ENCODE assay signal across 8 mouse cellular contexts in the genomic region with DNA sequence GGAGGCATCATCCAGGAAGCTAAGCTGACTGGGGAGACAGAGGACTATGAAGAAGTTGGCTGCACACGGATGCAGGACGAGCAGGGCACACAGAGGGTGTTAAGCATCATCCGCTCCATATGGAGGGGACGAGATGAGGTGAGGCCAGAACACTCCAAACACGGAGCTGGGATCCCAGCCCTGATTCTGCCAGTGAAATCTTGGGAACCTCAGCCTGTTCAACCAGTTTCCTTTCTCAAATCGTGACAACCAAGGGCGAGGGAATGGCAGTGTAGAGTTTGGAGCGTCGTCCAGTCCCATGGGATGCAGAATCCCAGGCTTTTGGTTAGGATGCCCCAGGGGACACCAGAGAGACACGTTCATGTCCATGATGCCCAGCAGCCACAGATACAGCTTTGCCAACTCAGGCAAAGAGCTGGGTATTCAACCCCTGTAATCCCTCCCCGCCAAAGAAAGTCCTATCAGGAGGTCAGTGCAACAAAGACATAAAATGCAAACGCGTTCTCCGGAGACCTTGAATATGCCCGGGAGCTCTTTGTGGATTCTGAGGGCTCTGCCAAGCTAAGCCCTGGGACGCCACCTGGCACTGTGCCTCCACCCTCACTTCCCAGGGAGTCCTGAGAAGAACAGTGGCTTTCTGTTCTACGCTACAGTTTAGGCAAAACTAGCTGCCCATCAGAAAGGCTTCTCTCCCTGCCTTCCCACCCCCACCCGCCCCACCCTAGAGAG.
A peak's percentile ranks its signal among the peaks of the same experiment; 100 is the strongest.
DNase-seq lines count a peak whose midpoint lies in the region; ATAC-seq and TF ChIP-seq lines count a peak whose summit lies in the region.

No protein-coding gene starts in this region.

- H3K9ac ChIP-seq in forebrain, embryonic 13.5 days: peak overlapping the region; percentile 48; the same call in 1 of the 2 replicates
- H3K9ac ChIP-seq in intestine, embryonic 16.5 days (ENCODE audit: low read depth, low read length): no peak overlapping the region

- peak overlapping the region; percentile 78 for H3K27ac ChIP-seq in left cerebral cortex, adult 2 months
- H3K27ac ChIP-seq in forebrain, embryonic 13.5 days: peak overlapping the region; percentile 95
- peak overlapping the region; percentile 89 for H3K27ac ChIP-seq in layer of hippocampus, adult 2 months
- no peak overlapping the region for H3K27ac ChIP-seq in intestine, embryonic 16.5 days (ENCODE audit: low read length)

- peak in 1 of 2 experiments; percentile 66 for DNase-seq in left cerebral cortex, adult 2 months (ENCODE audit: extremely low spot score in 1 of 2, low spot score in 2 of 2)
- no peak for DNase-seq in left cerebral cortex, adult 11 months (ENCODE audit: low spot score)
- peak; percentile 32 to 50 for DNase-seq in adrenal gland, postnatal 4 days (ENCODE audit: low spot score in 2 of 2)
- DNase-seq in layer of hippocampus, adult 2 months (ENCODE audit: low spot score in 2 of 2): peak; percentile 72 to 83
- DNase-seq in right cerebral cortex, postnatal 14 days: peak; percentile 74
- DNase-seq in thymus, adult 18-20 months: no peak

- H3K36me3 ChIP-seq in forebrain, embryonic 13.5 days (ENCODE audit: poor library complexity, severe bottlenecking): peaks cover 19% of the 10 kb centered on the region
- no peaks in the 10 kb centered on the region for H3K36me3 ChIP-seq in intestine, embryonic 16.5 days (ENCODE audit: control insufficient read depth, insufficient read depth, low read length)

- ATAC-seq in forebrain, embryonic 13.5 days: peak; percentile 64
- no peak for ATAC-seq in intestine, embryonic 16.5 days

- H3K4me2 ChIP-seq in forebrain, embryonic 13.5 days: peak overlapping the region; percentile 45
- no peak overlapping the region for H3K4me2 ChIP-seq in intestine, embryonic 16.5 days (ENCODE audit: low read depth, low read length)

- 38% methylated on average over 18 of the region's 18 CpGs for WGBS in forebrain, embryonic 13.5 days
- 70% methylated on average over 18 of the region's 18 CpGs for WGBS in intestine, embryonic 16.5 days

- intact Hi-C loops in left cerebral cortex, adult 2 months (cut with DNase I): loop anchor here (2.0 kb wide), 1 partner anchor 33 kb away; no protein-coding TSS in a partner anchor

- H3K4me1 ChIP-seq in forebrain, embryonic 13.5 days: peaks cover 69% of the 10 kb centered on the region
- H3K4me1 ChIP-seq in intestine, embryonic 16.5 days (ENCODE audit: control insufficient read depth, insufficient read depth, low read length): peaks cover 20% of the 10 kb centered on the region

- no peaks in the 10 kb centered on the region for H3K27me3 ChIP-seq in forebrain, embryonic 13.5 days
- no peaks in the 10 kb centered on the region for H3K27me3 ChIP-seq in intestine, embryonic 16.5 days (replicated peaks; ENCODE audit: control insufficient read depth, insufficient read depth, low read length)

- no peaks in the 10 kb centered on the region for H3K9me3 ChIP-seq in forebrain, embryonic 13.5 days (replicated peaks)
- no peaks in the 10 kb centered on the region for H3K9me3 ChIP-seq in intestine, embryonic 16.5 days (ENCODE audit: control insufficient read depth, low read length)

- H3K4me3 ChIP-seq in left cerebral cortex, adult 2 months: no peak overlapping the region; the same call in 1 of the 2 replicates
- peak overlapping the region; percentile 14; the same call in 1 of the 2 replicates for H3K4me3 ChIP-seq in forebrain, embryonic 13.5 days
- peak overlapping the region; percentile 39 for H3K4me3 ChIP-seq in layer of hippocampus, adult 2 months
- no peak overlapping the region for H3K4me3 ChIP-seq in intestine, embryonic 16.5 days (ENCODE audit: low read length)

- no peak for TF ChIP-seq CTCF in left cerebral cortex, adult 2 months (IDR thresholded peaks at IDR 0.05)
- TF ChIP-seq CTCF in layer of hippocampus, adult 2 months (conservative IDR thresholded peaks at IDR 0.05): no peak

Comparison
In these comparisons a context has a peak if more than half of its experiments do, and no peak if none do; other contexts are left out.
1. DNase-seq: peak in adrenal gland, postnatal 4 days (2 of 2), layer of hippocampus, adult 2 months (2 of 2) and right cerebral cortex, postnatal 14 days (single experiment); none in left cerebral cortex, adult 11 months (single experiment) and thymus, adult 18-20 months (0 of 2).
2. H3K4me3 ChIP-seq: peak in forebrain, embryonic 13.5 days (single experiment) and layer of hippocampus, adult 2 months (single experiment); none in left cerebral cortex, adult 2 months (single experiment) and intestine, embryonic 16.5 days (single experiment).